Mouse (Mus musculus) heart, postnatal 0 days (tissue): ENCODE measurements around the gene Sept1. TPM values are rescaled to one million over a fixed set of nuclear protein-coding genes. Genes with fewer than 3 reads are reported as not detected.
A peak's percentile ranks its signal among the peaks of the same experiment; 100 is the strongest.
"Not testable (repeated sequence)": the region's sequence is repeated elsewhere in the genome, so short reads cannot be mapped to it uniquely, and the experiment has no call there.

Experiments used
- ATAC-seq: fragments of 200-750 bp; cut with Nextera tagmentation; 2 replicates; pipeline ENCODE4 v1.8.0; 2017; ENCODE audit warnings: low read depth, moderate number of reproducible peaks, moderate library complexity; ENCODE audit not compliant: insufficient read depth
- DNase-seq: peaks from one replicate; pipeline ENCODE4 v3.0.0-alpha.2; 2016; ENCODE audit warnings: low spot score
- H3K27ac ChIP-seq: fragments of 300-500 bp; sonication (generic); 2 replicates; pipeline ENCODE4 v1.5.1; 2014; ENCODE audit warnings: low read depth, mild to moderate bottlenecking
- H3K27me3 ChIP-seq: fragments of 300-500 bp; sonication (generic); 2 replicates; pipeline ENCODE4 v1.6.1; 2014; ENCODE audit warnings: low read length, mixed read lengths; ENCODE audit not compliant: control insufficient read depth, insufficient read depth
- H3K36me3 ChIP-seq: fragments of 300-500 bp; sonication (generic); replicated peaks from 2 replicates; pipeline ENCODE4 v1.6.1; 2014; ENCODE audit warnings: low read length, mixed read lengths; ENCODE audit not compliant: control insufficient read depth, insufficient read depth
- H3K4me1 ChIP-seq: fragments of 300-500 bp; sonication (generic); 2 replicates; pipeline ENCODE4 v1.6.1; 2014; ENCODE audit warnings: antibody characterized with exemption; ENCODE audit not compliant: control insufficient read depth, insufficient read depth
- H3K4me2 ChIP-seq: fragments of 300-500 bp; sonication (generic); 2 replicates; pipeline ENCODE4 v1.6.1; 2014; ENCODE audit warnings: low read depth, mild to moderate bottlenecking, low read length, moderate library complexity
- H3K4me3 ChIP-seq: fragments of 300-500 bp; sonication (generic); 2 replicates; pipeline ENCODE4 v1.5.1; 2014; ENCODE audit warnings: low read depth, low read length
- H3K9ac ChIP-seq: fragments of 300-500 bp; sonication (generic); replicated peaks from 2 replicates; pipeline ENCODE4 v1.6.1; 2014; ENCODE audit warnings: low read depth, low read length, mixed read lengths
- H3K9me3 ChIP-seq: fragments of 300-500 bp; sonication (generic); replicated peaks from 2 replicates; pipeline ENCODE4 v1.6.1; 2016; ENCODE audit warnings: low read length; ENCODE audit not compliant: control insufficient read depth
- CTCF ChIP-seq: IDR thresholded peaks from 2 replicates; pipeline ENCODE4 v1.5.1; 2016; ENCODE audit warnings: antibody characterized with exemption, control low read depth, low read depth
- EP300 ChIP-seq: IDR thresholded peaks from 2 replicates; pipeline ENCODE4 v1.6.1; 2016; ENCODE audit warnings: antibody characterized with exemption, low read depth
- WGBS: fragments of 180-500 bp; shearing (Covaris S2); extraction: QIAGEN DNeasy Blood & Tissue Kit; methylation state at CpG from one replicate; pipeline ENCODE4 v1.1.7; 2014; 5-methylcytosine and 5-hydroxymethylcytosine counted together
- polyA plus RNA-seq: library from polyadenylated mRNA; unstranded; fragments of >200 nt; fragmentation: Nextera tagmentation; extraction: Ambion mirVana; gene quantifications from 2 replicates; pipeline ENCODE4 v1.2.1, GENCODE M21; 2015
- total RNA-seq: library from RNA; depleted of rRNA; stranded (reverse); fragments of >200 nt; gene quantifications from 2 replicates; pipeline ENCODE4 v1.2.3, GENCODE M21; 2014; ENCODE audit warnings: low replicate concordance

The Sept1 gene
- total and polyA plus RNA-seq, 2 experiments from 2014 or later: 2.3 to 18.7 TPM

- H3K4me2 ChIP-seq: peak overlapping the region; percentile 68
- WGBS: 80% methylated on average over 6 of the region's 6 CpGs
- H3K4me3 ChIP-seq: peak overlapping the region; percentile 57
- peaks cover 14% of the 10 kb centered on the region; the same call in 1 of the 2 replicates for H3K36me3 ChIP-seq
- ATAC-seq (no peak), DNase-seq (no peak)
- H3K27me3 ChIP-seq: no peaks in the 10 kb centered on the region
- peak overlapping the region; percentile 72 for H3K9ac ChIP-seq
- TF ChIP-seq CTCF: no peak
- TF ChIP-seq EP300: no peak
- H3K9me3 ChIP-seq: no peaks in the 10 kb centered on the region
- peak overlapping the region; percentile 88 for H3K27ac ChIP-seq
- 0 out of 2 replicates have a peak, but pooled peaks cover 8% of the 10 kb centered on the region for H3K4me1 ChIP-seq
These were observed 20.4 kb upstream of the Sept1 start for GRCm38 (mm10) chr7:127253341-127253740.

GRCm38 (mm10) chr7:127252414-127252813 lies 19.5 kb upstream of the Sept1 start:
- TF ChIP-seq CTCF (peak; percentile 49), EP300 (no peak)
- H3K27ac ChIP-seq: no peak overlapping the region
- H3K27me3 ChIP-seq: no peaks in the 10 kb centered on the region
- ATAC-seq: no peak
- no peak overlapping the region for H3K4me3 ChIP-seq
- DNase-seq: no peak
- no peaks in the 10 kb centered on the region for H3K9me3 ChIP-seq
- H3K36me3 ChIP-seq: peaks cover 21% of the 10 kb centered on the region; the same call in 1 of the 2 replicates
- no peak overlapping the region for H3K4me2 ChIP-seq
- 0 out of 2 replicates have a peak, but pooled peaks cover 8% of the 10 kb centered on the region for H3K4me1 ChIP-seq
- H3K9ac ChIP-seq: no peak overlapping the region
- whole genome bisulfite sequencing: 77% methylated on average over 2 of the region's 2 CpGs

GRCm38 (mm10) chr7:127250511-127250910 lies 17.6 kb upstream of the Sept1 start:
- not testable (repeated sequence) for H3K4me2 ChIP-seq, H3K9me3 ChIP-seq, H3K9ac ChIP-seq, H3K27ac ChIP-seq, ATAC-seq, H3K4me1 ChIP-seq, H3K27me3 ChIP-seq, H3K4me3 ChIP-seq, DNase-seq
- WGBS: 89% methylated on average over 8 of the region's 8 CpGs
- H3K36me3 ChIP-seq: peaks cover 28% of the 10 kb centered on the region; the same call in 1 of the 2 replicates

- peak; percentile 73 for ATAC-seq
- Histone ChIP-seq H3K27me3 (no peaks in the 10 kb centered on the region), H3K27ac (peak overlapping the region; percentile 93), H3K9ac (peak overlapping the region; percentile 81), H3K4me1 (peaks cover 14% of the 10 kb centered on the region; the same call in 1 of the 2 replicates), H3K9me3 (no peaks in the 10 kb centered on the region), H3K4me3 (peak overlapping the region; percentile 66), H3K4me2 (peak overlapping the region; percentile 87), H3K36me3 (peaks cover 28% of the 10 kb centered on the region; the same call in 1 of the 2 replicates)
- WGBS: 12% methylated on average over 31 of the region's 33 CpGs
- DNase-seq: peak; percentile 22
- TF ChIP-seq CTCF (no peak), EP300 (no peak)
These were observed 12.0 kb upstream of the Sept1 start for GRCm38 (mm10) chr7:127244658-127245510.

- H3K4me1 ChIP-seq: peaks cover 14% of the 10 kb centered on the region; the same call in 1 of the 2 replicates
- peak within 1 kb of the TSS; percentile 66 for H3K4me3 ChIP-seq
- peak within 1 kb of the TSS; percentile 87 for H3K4me2 ChIP-seq
- TF ChIP-seq EP300: no peak; the same call in 1 of the 2 replicates
- no peaks in the 10 kb centered on the region for H3K9me3 ChIP-seq
- peak within 1 kb of the TSS; percentile 93 for H3K27ac ChIP-seq
- H3K36me3 ChIP-seq: peaks cover 23% of the 10 kb centered on the region; the same call in 1 of the 2 replicates
- ATAC-seq (peak; percentile 96), DNase-seq (peak; percentile 94)
- no peaks in the 10 kb centered on the region for H3K27me3 ChIP-seq
- under 1% methylated on average over 52 of the region's 56 CpGs for WGBS
- peak within 1 kb of the TSS; percentile 81 for H3K9ac ChIP-seq
These were observed 11.1 kb upstream of the Sept1 start, which contains the start of gene Zfp771 for GRCm38 (mm10) chr7:127243870-127244657. TSS of gene Zfp771 (plus strand) at chr7:127244274.
